Mouse (Mus musculus) limb, embryonic 15.5 days (tissue): ENCODE measurements at regions not wholly inside any gene's neighbourhood (a gene's known extent, or its start where the extent isn't known, plus 50 kb on each side); places are given as distances from the start of the nearest gene placed in this dataset.

Source experiments
- ATAC-seq: fragments of 200-750 bp; cut with Nextera tagmentation; 2 replicates; pipeline ENCODE4 v1.8.0; 2017; ENCODE audit warnings: low read depth, moderate TSS enrichment; ENCODE audit not compliant: insufficient number of reproducible peaks, low FRiP score, low TSS enrichment
- H3K27ac ChIP-seq: fragments of 300-500 bp; sonication (generic); 2 replicates; pipeline ENCODE4 v1.5.1; 2015; ENCODE audit warnings: moderate library complexity, mild to moderate bottlenecking, inconsistent platforms
- H3K27me3 ChIP-seq: fragments of 300-500 bp; sonication (generic); 2 replicates; pipeline ENCODE4 v1.6.1; 2015; ENCODE audit warnings: inconsistent platforms
- H3K36me3 ChIP-seq: fragments of 300-500 bp; sonication (generic); 2 replicates; pipeline ENCODE4 v1.6.1; 2015; ENCODE audit warnings: inconsistent platforms
- H3K4me1 ChIP-seq: fragments of 300-500 bp; sonication (generic); 2 replicates; pipeline ENCODE4 v1.6.1; 2015; ENCODE audit warnings: inconsistent platforms
- H3K4me2 ChIP-seq: fragments of 300-500 bp; sonication (generic); 2 replicates; pipeline ENCODE4 v1.6.1; 2015; ENCODE audit warnings: mild to moderate bottlenecking, inconsistent platforms
- H3K4me3 ChIP-seq: fragments of 300-500 bp; sonication (generic); 2 replicates; pipeline ENCODE4 v1.5.1; 2015; ENCODE audit warnings: mild to moderate bottlenecking, inconsistent platforms
- H3K9ac ChIP-seq: fragments of 300-500 bp; sonication (generic); 2 replicates; pipeline ENCODE4 v1.6.1; 2015; ENCODE audit warnings: inconsistent platforms
- H3K9me3 ChIP-seq: fragments of 300-500 bp; sonication (generic); 2 replicates; pipeline ENCODE4 v1.6.1; 2016; ENCODE audit warnings: inconsistent platforms
- WGBS: fragments of 180-500 bp; shearing (Covaris S2); methylation state at CpG from one replicate; pipeline ENCODE4 v1.1.7; 2015; 5-methylcytosine and 5-hydroxymethylcytosine counted together

DNA sequence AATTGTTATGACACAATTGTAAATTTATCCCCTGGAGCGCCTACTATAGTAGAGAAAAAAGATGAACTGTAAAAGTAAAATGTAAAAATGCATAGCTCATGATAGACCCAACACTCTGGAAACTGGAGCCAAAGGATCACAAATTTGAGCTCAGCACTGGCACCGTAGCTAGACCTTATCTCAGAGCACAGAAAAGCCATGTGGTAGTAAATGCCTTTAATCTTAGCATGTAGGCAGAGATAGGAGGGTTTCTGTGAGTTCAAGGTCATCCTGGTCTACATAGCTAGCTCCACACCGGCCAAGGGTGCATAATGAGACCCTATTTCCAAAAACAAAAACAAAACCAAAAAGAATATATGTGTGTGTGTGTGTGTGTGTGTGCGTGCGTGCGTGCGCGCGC is 203.6 kb upstream of the Hnrnpa3 start:
- 96% methylated on average over 9 of the region's 9 CpGs for WGBS
- H3K27ac ChIP-seq, result no peak overlapping the region
- no peak overlapping the region for H3K9ac ChIP-seq
- H3K36me3 ChIP-seq, result no peaks in the 10 kb centered on the region
- H3K4me1 ChIP-seq, result no peaks in the 10 kb centered on the region
- H3K27me3 ChIP-seq, result peaks cover 11% of the 10 kb centered on the region
- ATAC-seq, result no peak
- no peak overlapping the region for H3K4me2 ChIP-seq
- H3K4me3 ChIP-seq, result no peak overlapping the region
- H3K9me3 ChIP-seq, result no peaks in the 10 kb centered on the region

GRCm38 (mm10) chr2:75456272-75456671 is 202.8 kb upstream of the Hnrnpa3 start:
- Histone ChIP-seq H3K36me3 (no peaks in the 10 kb centered on the region), H3K4me3 (no peak overlapping the region), H3K27ac (no peak overlapping the region), H3K4me2 (no peak overlapping the region), H3K9ac (no peak overlapping the region), H3K27me3 (peaks cover 6% of the 10 kb centered on the region; the same call in 1 of the 2 replicates), H3K9me3 (no peaks in the 10 kb centered on the region), H3K4me1 (no peaks in the 10 kb centered on the region)
- 90% methylated on average over 1 of the region's 1 CpGs for WGBS
- ATAC-seq, result no peak

DNA sequence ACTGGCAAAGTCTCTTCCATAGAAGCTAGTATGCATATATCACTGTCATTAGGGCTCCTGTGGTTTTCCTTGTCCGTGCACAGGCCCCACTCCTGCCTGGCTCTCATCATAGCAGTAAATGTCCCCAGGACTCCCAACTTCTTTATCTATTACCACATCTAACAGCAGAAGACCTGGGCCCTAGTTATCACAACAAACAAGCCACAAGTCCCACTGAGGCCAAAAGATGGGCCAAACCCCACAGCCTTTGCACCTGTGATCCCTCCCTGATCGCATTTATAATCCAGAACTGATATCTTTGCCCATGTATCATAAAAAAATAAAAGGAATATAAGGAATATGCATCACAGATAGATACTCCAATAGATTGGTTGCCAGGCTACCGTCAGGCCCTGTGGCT is 201.6 kb upstream of the Hnrnpa3 start:
- Histone ChIP-seq H3K27ac (no peak overlapping the region), H3K4me1 (peaks cover 7% of the 10 kb centered on the region), H3K9me3 (no peaks in the 10 kb centered on the region), H3K4me3 (no peak overlapping the region), H3K27me3 (peaks cover 6% of the 10 kb centered on the region; the same call in 1 of the 2 replicates), H3K4me2 (no peak overlapping the region), H3K36me3 (no peaks in the 10 kb centered on the region), H3K9ac (no peak overlapping the region)
- ATAC-seq, result no peak
- WGBS, result 85% methylated on average over 3 of the region's 3 CpGs

GRCm38 (mm10) chr2:75458898-75459297 is 200.2 kb upstream of the Hnrnpa3 start:
- no peak overlapping the region for H3K4me3 ChIP-seq
- H3K36me3 ChIP-seq, result no peaks in the 10 kb centered on the region
- H3K9ac ChIP-seq, result no peak overlapping the region
- H3K27ac ChIP-seq, result no peak overlapping the region
- H3K4me1 ChIP-seq, result peaks cover 11% of the 10 kb centered on the region
- H3K4me2 ChIP-seq, result no peak overlapping the region
- 83% methylated on average over 3 of the region's 3 CpGs for WGBS
- H3K27me3 ChIP-seq, result peaks cover 6% of the 10 kb centered on the region; the same call in 1 of the 2 replicates
- H3K9me3 ChIP-seq, result no peaks in the 10 kb centered on the region
- ATAC-seq, result no peak

- Histone ChIP-seq H3K9me3 (no peaks in the 10 kb centered on the region), H3K4me1 (peaks cover 13% of the 10 kb centered on the region), H3K27me3 (0 out of 2 replicates have a peak, but pooled peaks cover 3% of the 10 kb centered on the region), H3K9ac (no peak overlapping the region), H3K4me3 (no peak overlapping the region), H3K27ac (no peak overlapping the region), H3K36me3 (no peaks in the 10 kb centered on the region), H3K4me2 (no peak overlapping the region)
- no peak for ATAC-seq
- WGBS, result 79% methylated on average over 5 of the region's 5 CpGs
These were observed 198.6 kb upstream of the Hnrnpa3 start for GRCm38 (mm10) chr2:75460419-75460818.

DNA sequence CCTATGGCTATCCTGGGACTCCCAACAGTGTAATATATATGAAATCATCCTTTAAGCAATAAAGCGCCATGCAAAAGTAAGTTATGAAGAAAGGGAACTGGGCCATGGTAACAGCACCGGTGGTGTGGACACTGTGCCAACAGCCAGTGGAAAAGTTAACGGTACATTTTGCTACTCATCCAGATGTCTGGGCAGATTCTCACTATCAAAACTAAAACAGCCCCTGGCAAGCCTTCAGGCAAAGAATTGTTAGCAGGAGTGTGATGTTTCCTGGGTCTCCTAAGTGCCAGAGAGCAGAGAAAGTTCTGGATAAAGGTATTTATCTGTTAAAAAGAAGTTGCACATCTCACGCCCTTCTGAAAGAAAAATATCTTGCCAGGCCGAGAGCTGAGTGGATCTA is 198.0 kb upstream of the Hnrnpa3 start:
- Histone ChIP-seq H3K27me3 (no peaks in the 10 kb centered on the region), H3K9me3 (no peaks in the 10 kb centered on the region), H3K9ac (no peak overlapping the region), H3K4me2 (no peak overlapping the region), H3K4me3 (no peak overlapping the region), H3K27ac (no peak overlapping the region), H3K36me3 (no peaks in the 10 kb centered on the region), H3K4me1 (peaks cover 13% of the 10 kb centered on the region)
- WGBS, result 45% methylated on average over 5 of the region's 5 CpGs
- ATAC-seq, result peak; percentile 69; the same call in 1 of the 2 replicates

DNA sequence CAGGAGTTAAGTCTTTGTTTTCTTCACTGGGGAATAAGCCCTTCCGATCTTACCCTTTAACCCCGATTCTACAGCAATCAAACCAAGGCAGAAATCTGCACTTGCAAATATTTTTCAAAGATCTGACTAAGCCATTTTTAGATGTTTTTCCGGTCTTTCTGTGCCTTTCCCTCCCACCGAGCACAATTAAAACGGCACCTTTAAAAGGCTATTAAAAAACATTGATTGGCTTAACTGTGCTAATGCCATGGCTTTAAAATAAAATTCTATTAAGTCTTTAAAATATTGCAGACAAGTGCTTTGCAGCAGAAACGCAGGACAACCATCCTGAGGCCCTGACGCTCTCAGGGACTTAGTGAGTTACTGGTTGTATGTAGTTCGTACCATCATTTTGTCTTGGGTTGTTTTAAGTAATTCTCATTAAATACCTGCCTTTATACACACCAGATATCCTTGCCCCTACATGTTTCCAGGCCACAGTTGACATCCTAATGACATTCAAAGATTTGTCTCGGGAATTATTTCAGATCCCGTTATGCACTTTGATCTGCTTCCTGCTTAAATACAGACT is 197.6 kb upstream of the Hnrnpa3 start:
- 31% methylated on average over 10 of the region's 10 CpGs for WGBS

DNA sequence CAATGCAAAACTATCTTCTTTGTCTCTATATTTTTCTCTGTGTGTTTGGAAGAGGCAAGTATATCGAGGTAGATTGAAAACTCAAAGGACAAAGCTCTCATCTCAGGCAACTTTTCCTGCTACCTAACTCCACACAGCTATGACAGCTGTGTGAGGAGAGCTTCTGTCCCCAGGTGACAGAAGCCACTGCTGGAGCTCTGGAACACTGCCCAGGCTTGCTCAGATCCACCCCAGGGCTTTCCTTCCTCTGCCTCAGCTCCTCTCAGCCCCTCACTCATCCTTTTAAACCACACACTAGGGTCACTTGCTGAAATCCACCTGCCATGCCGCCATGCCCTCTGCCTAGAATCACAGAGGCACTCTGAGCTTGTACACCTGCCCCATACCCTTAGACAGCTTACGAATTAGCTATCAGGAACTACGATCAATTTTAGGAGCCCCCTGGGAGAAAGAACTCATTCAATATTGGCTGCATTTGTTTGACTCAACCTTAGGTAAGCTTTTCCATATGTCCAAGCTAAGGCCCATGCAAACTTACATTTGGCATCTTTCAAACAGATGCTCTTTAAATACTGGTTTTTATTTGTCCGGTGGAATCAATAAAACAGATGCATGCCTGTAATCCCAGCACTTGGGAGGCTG is 196.9 kb upstream of the Hnrnpa3 start:
- ATAC-seq, result no peak
- WGBS, result 41% methylated on average over 5 of the region's 5 CpGs
- Histone ChIP-seq H3K9me3 (no peaks in the 10 kb centered on the region), H3K27me3 (no peaks in the 10 kb centered on the region), H3K36me3 (no peaks in the 10 kb centered on the region), H3K9ac (no peak overlapping the region), H3K27ac (no peak overlapping the region), H3K4me2 (no peak overlapping the region), H3K4me1 (peaks cover 13% of the 10 kb centered on the region), H3K4me3 (no peak overlapping the region)

More for the DNA sequence above, 197.6 kb upstream of the Hnrnpa3 start:
- Histone ChIP-seq H3K9me3 (no peaks in the 10 kb centered on the region), H3K4me1 (peaks cover 13% of the 10 kb centered on the region), H3K4me2 (no peak overlapping the region), H3K36me3 (no peaks in the 10 kb centered on the region), H3K4me3 (no peak overlapping the region), H3K9ac (no peak overlapping the region), H3K27me3 (no peaks in the 10 kb centered on the region), H3K27ac (no peak overlapping the region)
- no peak for ATAC-seq

- H3K27ac ChIP-seq, result no peak overlapping the region
- H3K27me3 ChIP-seq, result no peaks in the 10 kb centered on the region
- H3K36me3 ChIP-seq, result no peaks in the 10 kb centered on the region
- no peak for ATAC-seq
- H3K4me1 ChIP-seq, result peaks cover 13% of the 10 kb centered on the region
- no peak overlapping the region for H3K4me3 ChIP-seq
- whole genome bisulfite sequencing, result 47% methylated on average over 9 of the region's 9 CpGs
- H3K9ac ChIP-seq, result no peak overlapping the region
- H3K9me3 ChIP-seq, result no peaks in the 10 kb centered on the region
- H3K4me2 ChIP-seq, result no peak overlapping the region
These were observed 196.0 kb upstream of the Hnrnpa3 start for GRCm38 (mm10) chr2:75463091-75463490.

- H3K27ac ChIP-seq, result no peak overlapping the region
- H3K27me3 ChIP-seq, result no peaks in the 10 kb centered on the region
These were observed 194.6 kb upstream of the Hnrnpa3 start for GRCm38 (mm10) chr2:75464429-75464828.

DNA sequence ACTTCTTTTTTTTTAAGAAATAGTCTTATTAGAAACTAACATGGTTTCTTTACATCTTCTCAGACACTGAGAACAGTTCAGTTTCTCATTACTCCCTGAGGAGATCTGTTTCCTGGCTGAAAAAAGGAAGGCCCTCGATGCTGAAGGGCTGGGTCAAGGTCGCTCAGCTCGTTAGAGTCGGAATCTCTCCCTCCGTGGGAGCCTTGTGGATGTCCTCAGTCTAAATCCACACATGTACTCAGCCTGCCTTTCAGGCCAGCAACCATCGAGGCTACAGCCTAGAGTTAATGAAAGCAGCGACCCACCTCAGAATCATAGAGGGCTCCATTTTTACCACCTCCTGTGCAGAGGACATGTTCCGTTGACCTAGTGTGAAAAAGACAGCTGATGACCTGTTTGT is 190.2 kb upstream of the Hnrnpa3 start:
- H3K27ac ChIP-seq, result no peak overlapping the region
- no peaks in the 10 kb centered on the region for H3K27me3 ChIP-seq
- no peak overlapping the region for H3K4me2 ChIP-seq
- peaks cover 11% of the 10 kb centered on the region; the same call in 1 of the 2 replicates for H3K4me1 ChIP-seq
- 55% methylated on average over 8 of the region's 8 CpGs for WGBS
- no peak overlapping the region for H3K9ac ChIP-seq
- H3K9me3 ChIP-seq, result no peaks in the 10 kb centered on the region
- ATAC-seq, result no peak
- no peaks in the 10 kb centered on the region for H3K36me3 ChIP-seq
- H3K4me3 ChIP-seq, result no peak overlapping the region

More at GRCm38 (mm10) chr2:75464429-75464828, 194.6 kb upstream of the Hnrnpa3 start:
- H3K9ac ChIP-seq, result no peak overlapping the region
- H3K4me3 ChIP-seq, result no peak overlapping the region
- H3K4me1 ChIP-seq, result peaks cover 13% of the 10 kb centered on the region
- 25% methylated on average over 2 of the region's 2 CpGs for WGBS
- H3K4me2 ChIP-seq, result no peak overlapping the region
- no peaks in the 10 kb centered on the region for H3K36me3 ChIP-seq
- no peak for ATAC-seq
- H3K9me3 ChIP-seq, result no peaks in the 10 kb centered on the region

GRCm38 (mm10) chr2:75469958-75470687 is 188.9 kb upstream of the Hnrnpa3 start:
- H3K27ac ChIP-seq, result no peak overlapping the region

More at GRCm38 (mm10) chr2:75469958-75470687, 188.9 kb upstream of the Hnrnpa3 start:
- Histone ChIP-seq H3K9me3 (no peaks in the 10 kb centered on the region), H3K9ac (no peak overlapping the region), H3K4me2 (no peak overlapping the region), H3K27me3 (no peaks in the 10 kb centered on the region), H3K4me1 (peaks cover 9% of the 10 kb centered on the region; the same call in 1 of the 2 replicates), H3K4me3 (no peak overlapping the region), H3K36me3 (no peaks in the 10 kb centered on the region)
- WGBS, result 36% methylated on average over 15 of the region's 15 CpGs
- no peak for ATAC-seq
